Mouse (Mus musculus) liver, embryonic 14.5 days (tissue): Measurements from ENCODE around the gene Lypd6. TPM values are rescaled to one million over a fixed set of nuclear protein-coding genes. Genes with fewer than 3 reads are reported as not detected.

Experiments used
- ATAC-seq: fragments of 200-750 bp; cut with Nextera tagmentation; 2 replicates; pipeline ENCODE4 v1.8.0; 2017; ENCODE audit warnings: moderate number of reproducible peaks, mild to moderate bottlenecking, moderate library complexity; ENCODE audit not compliant: insufficient read depth
- DNase-seq, 3 experiments: peaks; one replicate each; pipeline ENCODE4 v3.0.0-alpha.2; 2012 to 2013; ENCODE audit warnings: low read depth in 3 of 3, low spot score in 3 of 3
- H3K27ac ChIP-seq: fragments of 300-500 bp; sonication (generic); 2 replicates; pipeline ENCODE4 v1.5.1; 2014; ENCODE audit warnings: moderate library complexity, mild to moderate bottlenecking, control low read depth, inconsistent platforms
- H3K27me3 ChIP-seq: fragments of 300-500 bp; sonication (generic); 2 replicates; pipeline ENCODE4 v1.6.1; 2014; ENCODE audit warnings: mild to moderate bottlenecking, low read length, moderate library complexity; ENCODE audit not compliant: control insufficient read depth, insufficient read depth
- H3K36me3 ChIP-seq: fragments of 300-500 bp; sonication (generic); replicated peaks from 2 replicates; pipeline ENCODE4 v1.6.1; 2014; ENCODE audit warnings: low read depth; ENCODE audit not compliant: control insufficient read depth, insufficient read depth
- H3K4me1 ChIP-seq, 2 experiments: fragments of 200-500 bp in 1 of 2; fragments of 300-500 bp in 1 of 2; sonication (generic) in 1 of 2; replicated peaks; 2 replicates each; pipeline ENCODE4 v1.6.1; 2012 to 2014; ENCODE audit warnings: antibody characterized with exemption in 1 of 2, inconsistent platforms in 1 of 2, low read length in 1 of 2; ENCODE audit not compliant: control insufficient read depth in 2 of 2, insufficient read depth in 2 of 2
- H3K4me2 ChIP-seq: fragments of 300-500 bp; sonication (generic); 2 replicates; pipeline ENCODE4 v1.6.1; 2014; ENCODE audit warnings: low read depth, mild to moderate bottlenecking, control low read depth, moderate library complexity
- H3K4me3 ChIP-seq, 2 experiments: fragments of 200-500 bp in 1 of 2; fragments of 300-500 bp in 1 of 2; sonication (generic) in 1 of 2; 2 replicates each; pipeline ENCODE4 v1.5.1; 2012 to 2014; ENCODE audit warnings: low read depth in 2 of 2, low read length in 2 of 2, mild to moderate bottlenecking in 2 of 2, control low read depth in 1 of 2, inconsistent platforms in 1 of 2, moderate library complexity in 1 of 2; ENCODE audit not compliant: insufficient read depth in 1 of 2
- H3K9ac ChIP-seq: fragments of 300-500 bp; sonication (generic); replicated peaks from 2 replicates; pipeline ENCODE4 v1.6.1; 2014; ENCODE audit warnings: mild to moderate bottlenecking, control low read depth, moderate library complexity
- H3K9me3 ChIP-seq: fragments of 300-500 bp; sonication (generic); 2 replicates; pipeline ENCODE4 v1.6.1; 2016; ENCODE audit warnings: low read length, mixed read lengths; ENCODE audit not compliant: control insufficient read depth
- CTCF ChIP-seq: IDR thresholded peaks from 2 replicates; pipeline ENCODE4 v1.5.1; 2016; ENCODE audit warnings: antibody characterized with exemption, low read depth, control low read depth
- EP300 ChIP-seq: IDR thresholded peaks from 2 replicates; pipeline ENCODE4 v1.6.1; 2016; ENCODE audit warnings: antibody characterized with exemption, low read depth
- WGBS: fragments of 180-500 bp; shearing (Covaris S2); extraction: QIAGEN DNeasy Blood & Tissue Kit; methylation state at CpG from one replicate; pipeline ENCODE4 v1.1.7; 2014; ENCODE audit not compliant: insufficient replicate concordance; 5-methylcytosine and 5-hydroxymethylcytosine counted together
- polyA plus RNA-seq, 2 experiments: library from polyadenylated mRNA; depleted of rRNA in 1 of 2; stranded (reverse) in 1 of 2; unstranded in 1 of 2; fragments of >200 nt; fragmentation: Nextera tagmentation in 1 of 2; extraction: Ambion mirVana in 1 of 2; gene quantifications; 2 replicates each; pipeline versions ENCODE4 v1.2.1 to v1.2.3; 2012 to 2014

Gene Lypd6
- polyA plus RNA-seq, 2 experiments, result 0.18 to 0.19 TPM

- TF ChIP-seq CTCF, result no peak
- H3K4me1 ChIP-seq, result no peaks in the 10 kb centered on the region
- peaks cover 21% of the 10 kb centered on the region for H3K27me3 ChIP-seq
- ATAC-seq (no peak), DNase-seq (no peak)
- H3K36me3 ChIP-seq, result no peaks in the 10 kb centered on the region
- peak overlapping the region; percentile 26 to 51 for H3K4me3 ChIP-seq
- no peaks in the 10 kb centered on the region for H3K9me3 ChIP-seq
- no peak overlapping the region for H3K9ac ChIP-seq
- H3K4me2 ChIP-seq, result peak overlapping the region; percentile 61
- under 1% methylated on average over 9 of the region's 9 CpGs for WGBS
- no peak overlapping the region for H3K27ac ChIP-seq
These were observed 713 bp downstream of the Lypd6 start for GRCm38 (mm10) chr2:50066968-50067315.

GRCm38 (mm10) chr2:50069571-50070295 is 3.5 kb downstream of the Lypd6 start:
- no peak for TF ChIP-seq EP300
- TF ChIP-seq CTCF, result no peak
- WGBS, result 57% methylated on average over 13 of the region's 13 CpGs

DNA sequence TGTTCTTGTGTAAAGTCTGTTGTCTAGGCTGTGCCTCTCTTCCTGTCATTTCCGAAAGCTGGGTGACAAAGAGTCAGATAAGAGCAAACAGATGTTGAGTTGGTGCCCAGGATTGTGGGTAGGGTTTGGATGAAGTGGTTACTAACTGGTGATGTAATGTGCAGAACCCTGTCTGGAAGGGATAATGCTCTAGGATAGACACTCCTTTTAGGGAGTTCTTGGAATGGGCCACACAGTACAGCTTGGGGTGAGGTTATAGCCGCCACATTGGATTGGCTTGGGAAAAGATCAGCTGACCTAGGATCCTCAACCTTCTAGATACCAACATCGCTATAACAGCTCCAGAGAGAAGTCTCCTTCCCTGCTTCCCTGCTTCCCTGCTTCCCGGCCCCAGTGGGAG is 5.9 kb downstream of the Lypd6 start:
- WGBS, result 48% methylated on average over 4 of the region's 4 CpGs
- no peaks in the 10 kb centered on the region for H3K4me1 ChIP-seq
- TF ChIP-seq EP300 (no peak), CTCF (no peak)
- H3K4me3 ChIP-seq, result no peak overlapping the region
- ATAC-seq (no peak), DNase-seq (no peak)
- H3K27me3 ChIP-seq, result peaks cover 9% of the 10 kb centered on the region
- H3K9me3 ChIP-seq, result no peaks in the 10 kb centered on the region
- no peak overlapping the region for H3K9ac ChIP-seq
- no peak overlapping the region for H3K4me2 ChIP-seq
- no peaks in the 10 kb centered on the region for H3K36me3 ChIP-seq
- H3K27ac ChIP-seq, result no peak overlapping the region

More at GRCm38 (mm10) chr2:50069571-50070295, 3.5 kb downstream of the Lypd6 start:
- Histone ChIP-seq H3K9ac (no peak overlapping the region), H3K27ac (no peak overlapping the region), H3K4me2 (no peak overlapping the region), H3K4me1 (no peaks in the 10 kb centered on the region), H3K4me3 (no peak overlapping the region), H3K36me3 (no peaks in the 10 kb centered on the region), H3K9me3 (no peaks in the 10 kb centered on the region), H3K27me3 (peaks cover 21% of the 10 kb centered on the region)
- DNase-seq (no peak), ATAC-seq (no peak)

DNA sequence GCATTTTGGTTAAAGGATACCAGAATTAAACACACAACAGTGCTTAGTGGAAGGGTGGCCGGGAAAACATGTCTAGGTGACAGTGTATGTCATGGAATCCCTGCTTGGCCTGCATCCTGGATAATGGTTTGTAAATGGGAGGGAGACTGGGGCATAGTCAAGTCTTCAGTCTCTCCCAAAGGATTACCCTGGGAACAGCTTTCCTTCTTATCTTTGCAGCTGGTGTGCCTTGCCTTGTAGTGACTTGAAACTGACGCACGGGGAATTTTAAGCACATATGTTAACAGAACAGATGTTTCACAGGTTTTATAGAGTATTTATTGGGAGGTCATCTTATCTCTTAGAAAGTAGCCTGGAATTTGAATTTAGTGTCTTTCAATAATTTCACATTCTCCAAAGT is 18.5 kb downstream of the Lypd6 start:
- WGBS, result 69% methylated on average over 3 of the region's 3 CpGs
- Histone ChIP-seq H3K4me2 (no peak overlapping the region), H3K4me3 (no peak overlapping the region), H3K36me3 (no peaks in the 10 kb centered on the region), H3K27ac (no peak overlapping the region), H3K27me3 (no peaks in the 10 kb centered on the region), H3K9ac (no peak overlapping the region), H3K4me1 (no peaks in the 10 kb centered on the region), H3K9me3 (no peaks in the 10 kb centered on the region)
- TF ChIP-seq CTCF (no peak), EP300 (no peak)
- DNase-seq (no peak), ATAC-seq (no peak)

GRCm38 (mm10) chr2:50087761-50088160 is 21.5 kb downstream of the Lypd6 start:
- Histone ChIP-seq H3K27ac (no peak overlapping the region), H3K4me2 (no peak overlapping the region)
- WGBS, result 67% methylated on average over 3 of the region's 3 CpGs

More at GRCm38 (mm10) chr2:50087761-50088160, 21.5 kb downstream of the Lypd6 start:
- TF ChIP-seq EP300 (no peak), CTCF (no peak)
- Histone ChIP-seq H3K9me3 (no peaks in the 10 kb centered on the region), H3K27me3 (no peaks in the 10 kb centered on the region), H3K9ac (no peak overlapping the region), H3K4me3 (no peak overlapping the region), H3K36me3 (no peaks in the 10 kb centered on the region), H3K4me1 (no peaks in the 10 kb centered on the region)
- no peak for ATAC-seq
- no peak for DNase-seq
